Mouse (Mus musculus) embryo, embryonic 10.5 days (tissue): Measurements from ENCODE around the gene Zfp428.

ENCODE experiments used
- DNase-seq: peaks from one replicate; pipeline ENCODE4 v3.0.0-alpha.2; 2015; ENCODE audit warnings: low spot score

The Zfp428 gene

DNA sequence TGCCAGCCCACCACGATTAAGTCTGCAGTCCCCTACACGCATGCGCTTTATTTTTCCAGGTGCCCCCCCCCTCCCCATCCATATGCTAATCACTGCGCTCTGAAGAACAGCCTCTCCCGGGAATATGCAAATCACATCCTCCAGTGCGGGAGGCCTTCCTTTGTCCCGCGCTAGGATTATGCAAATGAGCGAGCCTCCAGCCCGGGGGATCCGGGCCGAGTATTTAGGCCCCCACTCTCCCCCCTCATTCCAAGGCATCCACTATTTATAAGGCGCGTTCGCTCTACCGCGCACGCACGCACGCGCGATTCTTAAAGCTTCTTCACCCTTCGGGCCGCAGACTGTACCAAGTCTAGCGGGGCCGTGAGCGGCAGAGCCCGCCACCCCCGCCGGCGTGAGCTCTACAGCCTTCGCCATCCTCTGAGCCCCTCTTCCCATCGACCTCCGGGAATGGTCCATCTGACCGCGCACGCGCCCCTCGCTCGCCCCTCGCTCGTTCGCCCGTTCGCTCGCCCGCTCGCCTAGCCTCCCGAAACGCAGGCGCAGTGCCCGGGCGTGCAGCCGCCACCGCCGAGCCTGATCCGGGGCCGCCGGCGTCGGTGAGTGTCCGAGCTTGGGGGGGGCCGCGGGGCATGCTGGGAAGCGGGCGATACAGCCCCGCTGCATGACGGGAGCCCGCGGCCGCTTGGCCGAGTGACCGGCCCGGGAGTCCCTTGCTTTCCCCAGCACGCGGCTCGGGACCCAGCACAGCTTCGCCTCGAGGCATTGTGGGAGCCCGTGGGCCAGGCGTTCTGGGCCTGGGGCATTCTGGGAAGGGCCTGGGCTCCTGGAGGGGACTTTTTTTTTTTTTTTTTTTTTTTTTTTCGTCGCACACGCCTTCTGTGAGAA lies at the start of gene Zfp428:
Gene Zfp428 (plus strand): TSS at position 169 of the 888 bp plus-strand sequence.
- DNase-seq, result peak; percentile 96

- DNase-seq, result no peak
Observed at GRCm38 (mm10) chr7:24457726-24458370, 49.0 kb upstream of the Zfp428 start.

DNA sequence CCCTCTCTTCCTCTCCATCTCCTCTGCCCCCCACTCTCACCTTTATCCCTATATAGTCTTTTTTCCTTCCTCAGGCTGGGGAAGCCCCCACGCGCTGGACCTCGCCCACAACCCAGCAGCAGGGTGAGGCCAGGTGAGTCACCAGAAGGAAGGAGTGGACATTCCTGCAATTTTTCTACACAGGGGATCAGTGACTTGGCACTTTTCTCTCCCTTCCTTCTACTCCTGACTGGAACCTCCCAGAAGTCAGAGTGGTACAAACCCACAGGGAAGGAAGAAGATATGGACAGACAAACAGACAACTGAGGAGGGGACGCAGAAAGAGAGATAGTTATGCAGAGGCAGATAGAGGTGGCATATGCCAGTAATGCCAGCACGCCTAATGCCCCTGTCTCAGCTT lies 47.4 kb upstream of the Zfp428 start:
- no peak for DNase-seq

DNA sequence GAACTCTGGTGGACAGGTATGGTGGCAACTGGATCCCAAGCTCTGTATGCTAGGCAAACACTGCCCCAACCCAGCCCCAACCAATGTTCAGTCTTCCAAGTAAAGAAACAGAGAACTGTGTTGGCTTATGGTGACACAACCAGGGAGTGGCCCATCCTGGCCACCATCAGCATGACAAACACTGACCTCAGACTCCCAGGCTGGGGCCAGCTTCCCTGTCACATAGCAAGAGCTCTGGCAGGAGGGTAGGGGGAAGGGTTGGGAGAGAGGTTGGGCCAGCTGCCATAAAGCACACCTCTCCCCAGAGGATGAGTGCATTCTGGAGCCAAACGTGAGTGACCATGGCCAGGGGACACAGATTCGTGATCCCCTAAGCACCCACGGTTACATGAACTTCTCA lies 47.0 kb upstream of the Zfp428 start:
- no peak for DNase-seq

- DNase-seq, result no peak
Observed at GRCm38 (mm10) chr7:24461376-24462051, 45.3 kb upstream of the Zfp428 start.

- peak; percentile 59 for DNase-seq
Observed at GRCm38 (mm10) chr7:24462388-24463319, 44.2 kb upstream of the Zfp428 start, which contains the start of gene Plaur. Plaur (plus strand) TSS chr7:24462484.

DNA sequence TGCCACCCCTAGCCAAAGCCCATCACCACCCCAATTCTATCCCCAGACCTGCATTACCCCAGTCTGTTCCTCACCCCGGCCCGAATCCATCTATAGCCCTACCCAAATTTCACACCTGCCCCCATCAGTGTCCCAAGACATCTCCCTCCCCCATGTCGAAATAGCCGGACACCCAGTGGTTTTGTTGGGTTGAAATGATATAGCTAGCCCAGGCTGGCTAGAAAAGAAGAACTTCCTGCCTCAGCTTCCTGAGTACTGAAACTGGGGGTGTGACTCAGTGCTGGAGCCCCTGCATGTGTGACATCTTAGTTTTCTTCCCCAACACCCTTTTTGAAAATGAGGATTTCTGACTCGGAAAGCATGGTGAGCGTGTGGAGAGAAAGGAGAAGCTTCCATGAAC lies 40.0 kb upstream of the Zfp428 start:
- DNase-seq, result no peak

GRCm38 (mm10) chr7:24467886-24468285 lies 38.9 kb upstream of the Zfp428 start:
- no peak for DNase-seq

DNA sequence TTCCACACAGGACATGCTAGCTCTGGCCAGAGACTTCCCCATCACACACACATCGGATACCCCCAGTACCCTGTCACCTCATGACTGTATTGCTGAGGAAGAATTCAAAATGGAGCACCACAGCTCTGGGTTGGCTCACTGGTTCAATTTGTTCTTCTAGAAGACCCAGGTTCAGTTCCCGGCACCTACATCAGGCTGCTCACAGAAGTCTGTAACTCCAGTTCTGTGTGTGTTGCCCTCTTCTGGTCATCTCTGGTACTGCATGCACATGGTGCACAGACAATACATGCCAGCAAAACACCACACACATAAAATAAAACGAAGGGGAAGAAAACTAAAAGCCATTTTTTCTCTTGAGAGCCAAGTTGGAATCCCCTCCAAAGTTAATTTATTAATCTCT lies 37.7 kb upstream of the Zfp428 start:
- DNase-seq, result no peak

- DNase-seq, result no peak
Observed at GRCm38 (mm10) chr7:24470356-24470755, 36.5 kb upstream of the Zfp428 start.

DNA sequence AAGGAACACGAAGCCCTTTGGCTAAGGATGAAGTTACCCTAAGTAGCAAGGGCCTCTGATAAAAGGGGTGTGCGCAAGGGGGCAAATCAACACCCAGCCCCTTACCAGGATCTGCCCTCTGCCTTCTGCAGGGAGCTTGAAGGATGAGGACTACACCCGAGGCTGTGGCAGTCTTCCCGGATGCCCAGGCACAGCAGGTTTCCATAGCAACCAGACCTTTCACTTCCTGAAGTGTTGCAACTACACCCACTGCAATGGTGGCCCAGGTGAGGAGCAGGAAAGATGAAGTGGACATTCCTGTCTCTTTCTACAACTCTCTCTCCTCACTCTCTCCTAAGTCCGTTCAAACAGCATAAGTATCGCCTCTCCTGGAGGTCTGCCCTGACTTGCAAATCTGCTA lies 34.4 kb upstream of the Zfp428 start:
- DNase-seq, result no peak

GRCm38 (mm10) chr7:24472937-24473336 lies 33.9 kb upstream of the Zfp428 start:
- DNase-seq, result peak; percentile 59

- peak; percentile 78 for DNase-seq
Observed at GRCm38 (mm10) chr7:24473913-24474529, 32.8 kb upstream of the Zfp428 start.

DNA sequence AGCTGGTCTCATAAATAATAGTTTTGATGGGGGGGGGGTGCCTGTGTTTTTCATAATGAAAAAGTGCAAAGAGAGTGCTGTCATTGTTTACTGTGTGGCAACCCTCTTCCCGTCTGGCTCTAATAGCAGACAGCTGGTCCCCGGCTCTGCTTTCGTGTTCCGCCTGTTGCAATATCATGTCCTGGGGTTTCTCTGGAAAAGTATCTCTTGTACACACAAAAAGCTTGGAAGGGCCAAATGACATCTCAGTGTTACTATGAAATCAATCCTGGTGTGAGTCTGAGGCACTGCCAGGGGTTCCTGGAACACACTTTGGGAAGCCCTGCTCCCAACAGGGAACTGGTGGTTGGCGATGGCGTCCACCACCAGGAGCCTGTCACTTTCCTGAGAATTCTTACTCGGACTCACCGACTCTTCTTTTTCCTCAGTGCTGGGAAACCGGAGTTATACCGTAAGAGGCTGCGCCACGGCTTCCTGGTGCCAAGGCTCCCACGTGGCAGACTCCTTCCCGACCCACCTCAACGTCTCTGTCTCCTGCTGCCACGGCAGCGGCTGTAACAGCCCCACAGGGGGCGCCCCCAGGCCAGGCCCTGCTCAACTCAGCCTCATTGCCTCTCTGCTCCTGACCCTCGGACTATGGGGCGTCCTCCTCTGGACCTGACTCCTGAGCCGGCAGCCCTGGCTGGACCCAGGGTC lies 31.8 kb upstream of the Zfp428 start:
- peak; percentile 32 for DNase-seq

GRCm38 (mm10) chr7:24476338-24476737 lies 30.5 kb upstream of the Zfp428 start:
- DNase-seq, result no peak

DNA sequence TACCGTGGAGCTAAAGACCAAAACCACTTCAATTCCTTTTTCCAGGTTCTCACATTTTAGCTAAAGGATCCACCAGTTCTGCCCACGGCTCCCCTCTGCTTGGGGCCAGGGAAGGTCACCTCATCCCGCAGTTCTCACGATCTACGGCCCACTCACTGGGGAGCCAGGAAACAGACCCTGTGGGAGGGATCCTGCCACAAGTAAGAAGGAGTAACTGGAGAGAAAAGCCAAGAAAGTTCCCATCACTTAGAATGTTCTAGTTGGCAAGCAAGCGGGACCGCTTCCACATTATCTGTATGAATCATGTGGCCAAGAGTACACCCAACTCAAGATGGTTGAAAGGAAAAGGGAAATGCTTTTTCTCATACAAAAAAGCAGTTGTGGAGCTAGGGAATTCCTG lies 29.9 kb upstream of the Zfp428 start:
- DNase-seq, result no peak

GRCm38 (mm10) chr7:24478911-24479310 lies 27.9 kb upstream of the Zfp428 start:
- DNase-seq, result no peak

DNA sequence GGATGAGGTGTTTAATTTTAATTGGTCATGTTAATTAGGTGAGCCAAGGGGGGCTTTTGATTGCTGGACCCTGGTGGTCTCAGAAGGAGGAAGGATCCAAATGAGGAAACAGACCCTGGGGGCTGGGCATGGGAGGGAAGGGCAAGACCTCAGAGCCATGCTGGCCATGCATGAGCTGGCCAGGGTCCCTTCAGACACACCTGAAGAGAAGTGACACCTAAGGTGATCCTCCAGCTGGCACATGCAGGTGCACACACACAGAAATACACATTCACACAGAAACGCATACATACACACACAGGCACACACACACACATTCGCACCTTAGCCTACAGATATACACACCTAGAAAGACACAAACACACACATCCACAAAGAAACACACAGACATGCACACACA lies 27.1 kb upstream of the Zfp428 start:
- no peak for DNase-seq

DNA sequence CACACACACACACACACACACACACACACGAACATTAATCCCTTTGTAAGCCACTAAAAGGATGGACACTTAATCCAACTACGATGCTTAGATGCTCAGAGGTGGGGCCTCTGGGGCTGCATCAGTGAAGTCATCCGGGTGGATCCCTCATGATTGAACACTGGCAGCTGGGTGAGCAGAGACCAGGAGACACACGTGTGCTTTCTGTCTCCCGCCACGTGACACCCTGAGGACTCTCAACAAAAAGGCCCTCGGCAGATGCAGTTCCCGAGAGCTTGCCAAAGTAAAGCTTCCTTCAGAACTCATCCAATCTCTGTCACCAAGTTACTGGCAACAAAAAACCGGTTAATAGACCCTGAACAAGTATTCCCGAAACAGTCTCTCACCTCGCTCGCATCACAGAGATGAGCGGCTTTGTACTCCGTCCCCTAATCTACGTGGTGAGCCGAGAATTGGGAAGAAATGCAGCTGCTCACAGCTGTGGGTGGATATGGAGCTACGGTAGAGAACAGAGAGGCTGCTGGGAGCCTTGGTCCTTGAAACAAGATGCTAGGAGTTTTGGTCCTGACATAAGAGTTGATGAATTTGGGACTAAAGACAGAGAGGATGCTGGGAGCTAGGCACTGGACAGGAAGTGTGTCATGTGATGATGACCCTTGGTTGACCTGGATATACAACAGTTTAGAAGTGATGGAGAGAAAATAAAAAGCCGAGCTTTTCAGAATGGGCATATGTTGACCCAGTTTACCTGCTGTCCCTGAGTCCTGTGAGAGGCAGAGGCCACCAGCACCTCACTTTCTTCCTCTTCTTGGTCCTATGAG lies 26.5 kb upstream of the Zfp428 start:
- DNase-seq, result no peak

- DNase-seq, result no peak
Observed at GRCm38 (mm10) chr7:24480986-24481473, 25.8 kb upstream of the Zfp428 start.
